Mouse (Mus musculus) liver, embryonic 11.5 days (tissue): ENCODE measurements at regions not wholly inside any gene's neighbourhood (a gene's known extent, or its start where the extent isn't known, plus 50 kb on each side); places are given as distances from the start of the nearest gene placed in this dataset.

ENCODE experiments used
- ATAC-seq: fragments of 200-750 bp; cut with Nextera tagmentation; replicated peaks from 2 replicates; pipeline ENCODE4 v1.8.0; 2017; ENCODE audit warnings: moderate number of reproducible peaks, mild to moderate bottlenecking, moderate TSS enrichment, moderate library complexity; ENCODE audit not compliant: low FRiP score
- DNase-seq: peaks from one replicate; pipeline ENCODE4 v3.0.0-alpha.2; 2017; ENCODE audit warnings: low spot score
- H3K27ac ChIP-seq: fragments of 300-500 bp; sonication (generic); 2 replicates; pipeline ENCODE4 v1.5.1; 2014; ENCODE audit warnings: mild to moderate bottlenecking, low read depth, low read length, control low read depth
- H3K27me3 ChIP-seq: fragments of 300-500 bp; sonication (generic); replicated peaks from 2 replicates; pipeline ENCODE4 v1.6.1; 2014; ENCODE audit warnings: low read length, mixed read lengths; ENCODE audit not compliant: control insufficient read depth, insufficient read depth
- H3K36me3 ChIP-seq: fragments of 300-500 bp; sonication (generic); 2 replicates; pipeline ENCODE4 v1.6.1; 2014; ENCODE audit warnings: mild to moderate bottlenecking, low read length, moderate library complexity, mixed read lengths; ENCODE audit not compliant: control insufficient read depth, insufficient read depth
- H3K4me1 ChIP-seq: fragments of 300-500 bp; sonication (generic); replicated peaks from 2 replicates; pipeline ENCODE4 v1.6.1; 2014; ENCODE audit warnings: low read length, mixed read lengths; ENCODE audit not compliant: control insufficient read depth, insufficient read depth
- H3K4me2 ChIP-seq: fragments of 300-500 bp; sonication (generic); 2 replicates; pipeline ENCODE4 v1.6.1; 2014; ENCODE audit warnings: mild to moderate bottlenecking, control low read depth, moderate library complexity
- H3K4me3 ChIP-seq: fragments of 300-500 bp; sonication (generic); 2 replicates; pipeline ENCODE4 v1.5.1; 2014; ENCODE audit warnings: low read depth, low read length, control low read depth
- H3K9ac ChIP-seq: fragments of 300-500 bp; sonication (generic); 2 replicates; pipeline ENCODE4 v1.6.1; 2014; ENCODE audit warnings: low read depth, low read length, control low read depth
- H3K9me3 ChIP-seq: fragments of 300-500 bp; sonication (generic); 2 replicates; pipeline ENCODE4 v1.6.1; 2016; ENCODE audit warnings: low read length, inconsistent platforms, mixed read lengths; ENCODE audit not compliant: control insufficient read depth
- WGBS: fragments of 180-500 bp; shearing (Covaris S2); extraction: QIAGEN DNeasy Blood & Tissue Kit; methylation state at CpG from one replicate; pipeline ENCODE4 v1.1.7; 2014; 5-methylcytosine and 5-hydroxymethylcytosine counted together

DNA sequence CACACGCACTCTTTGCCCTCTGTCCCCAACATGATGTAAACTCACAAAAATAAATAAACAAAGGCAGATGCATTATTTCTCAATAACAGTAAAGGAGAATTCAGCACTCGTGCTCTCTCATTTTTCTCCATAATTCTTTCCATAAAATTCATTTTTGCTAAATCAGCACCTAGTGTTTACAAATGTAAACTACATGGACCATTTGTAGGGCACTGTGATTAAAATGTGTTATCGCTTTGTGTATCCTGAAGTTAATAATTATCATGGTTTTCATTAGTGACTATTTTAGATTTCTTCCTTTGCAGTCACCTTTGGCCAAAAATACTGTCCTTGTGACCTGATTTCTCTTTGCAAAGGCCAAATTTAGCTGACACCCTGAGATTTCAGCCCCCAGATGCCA, 61.0 kb upstream of the Ppm1b start:
- ATAC-seq (no peak), DNase-seq (no peak)
- Histone ChIP-seq H3K4me1 (0 out of 2 replicates have a peak, but pooled peaks cover 3% of the 10 kb centered on the region), H3K9me3 (no peaks in the 10 kb centered on the region; the same call in 1 of the 2 replicates), H3K4me2 (no peak overlapping the region), H3K27me3 (no peaks in the 10 kb centered on the region), H3K36me3 (no peaks in the 10 kb centered on the region), H3K4me3 (no peak overlapping the region), H3K9ac (no peak overlapping the region), H3K27ac (no peak overlapping the region)
- WGBS: 85% methylated on average over 3 of the region's 3 CpGs

DNA sequence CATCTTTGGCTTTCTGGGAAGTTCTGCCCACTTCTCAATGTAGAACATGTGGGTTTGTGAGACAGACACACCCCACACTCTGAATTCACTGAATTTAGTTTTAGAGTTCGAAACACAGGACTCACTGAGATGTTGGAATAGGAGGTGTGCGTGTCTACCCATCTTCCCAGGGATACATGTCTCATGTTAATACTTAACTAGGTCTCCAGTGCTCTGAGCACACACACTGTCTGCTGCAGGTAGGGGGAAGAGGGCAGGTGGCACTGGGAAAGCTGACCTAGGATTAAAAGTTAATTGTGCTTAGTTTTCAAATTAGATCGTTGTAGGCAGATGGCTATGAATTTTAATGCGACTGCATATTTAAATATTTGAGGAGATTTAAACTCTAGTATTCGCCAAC, 60.0 kb upstream of the Ppm1b start:
- H3K4me2 ChIP-seq: no peak overlapping the region
- no peaks in the 10 kb centered on the region for H3K27me3 ChIP-seq
- no peak overlapping the region for H3K9ac ChIP-seq
- DNase-seq: no peak
- no peak overlapping the region for H3K4me3 ChIP-seq
- no peaks in the 10 kb centered on the region for H3K36me3 ChIP-seq
- no peaks in the 10 kb centered on the region; the same call in 1 of the 2 replicates for H3K9me3 ChIP-seq
- 82% methylated on average over 5 of the region's 5 CpGs for WGBS
- H3K4me1 ChIP-seq: 0 out of 2 replicates have a peak, but pooled peaks cover 3% of the 10 kb centered on the region
- H3K27ac ChIP-seq: no peak overlapping the region
- ATAC-seq: no peak

- ATAC-seq: no peak
- WGBS: 90% methylated on average over 4 of the region's 4 CpGs
Observed at GRCm38 (mm10) chr17:84898407-84898806, 58.1 kb upstream of the Ppm1b start.

DNA sequence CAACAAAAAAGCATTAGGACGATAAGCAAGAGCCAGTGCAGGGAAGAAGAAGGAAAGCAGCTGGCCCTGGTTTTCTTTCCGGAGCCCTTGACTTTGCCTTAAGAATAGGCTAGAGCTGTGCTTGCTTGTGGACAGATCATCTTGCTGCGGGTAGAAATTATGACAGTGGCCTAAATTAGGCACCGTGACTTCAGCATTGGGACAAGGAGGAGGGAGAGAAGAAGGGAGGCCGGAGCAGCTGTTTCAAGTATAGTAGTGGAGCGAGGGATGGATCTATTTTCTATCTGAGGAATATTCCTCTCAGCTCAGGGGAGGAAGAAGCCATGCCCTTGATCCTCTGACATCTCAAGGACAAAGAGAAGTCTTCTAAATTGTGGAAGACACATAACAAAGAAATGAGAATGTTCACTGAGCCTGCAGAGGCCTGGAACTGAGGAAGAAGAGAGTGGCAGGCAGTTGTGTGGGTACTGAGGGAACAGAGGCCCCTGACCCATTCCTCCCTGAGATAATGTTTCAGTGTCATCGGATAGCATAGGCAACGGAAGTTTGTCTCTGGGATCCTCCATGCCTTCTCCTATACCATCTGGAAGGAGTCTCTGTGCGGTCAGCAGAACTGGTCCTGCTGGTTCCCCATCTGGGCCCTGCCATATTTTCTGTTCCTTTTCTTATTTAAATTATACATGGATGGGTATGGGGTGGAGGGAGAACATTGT, 52.8 kb upstream of the Ppm1b start:
- no peak for ATAC-seq
- no peaks in the 10 kb centered on the region for H3K4me1 ChIP-seq
- no peak overlapping the region for H3K4me3 ChIP-seq
- H3K9me3 ChIP-seq: no peaks in the 10 kb centered on the region
- no peak for DNase-seq
- no peaks in the 10 kb centered on the region for H3K36me3 ChIP-seq
- no peaks in the 10 kb centered on the region for H3K27me3 ChIP-seq
- H3K27ac ChIP-seq: no peak overlapping the region
- H3K4me2 ChIP-seq: no peak overlapping the region
- WGBS: 79% methylated on average over 9 of the region's 9 CpGs
- no peak overlapping the region for H3K9ac ChIP-seq

More at GRCm38 (mm10) chr17:84898407-84898806, 58.1 kb upstream of the Ppm1b start:
- Histone ChIP-seq H3K4me2 (no peak overlapping the region), H3K9ac (no peak overlapping the region), H3K27ac (no peak overlapping the region), H3K27me3 (no peaks in the 10 kb centered on the region), H3K36me3 (no peaks in the 10 kb centered on the region), H3K4me1 (no peaks in the 10 kb centered on the region), H3K9me3 (no peaks in the 10 kb centered on the region; the same call in 1 of the 2 replicates), H3K4me3 (no peak overlapping the region)
- no peak for DNase-seq
